Mouse (Mus musculus) activated CD4-positive, CD25-positive, alpha-beta regulatory T cell, adult 4 months (primary cell): ENCODE results near the gene Cstl1. TPM values are rescaled to one million over a fixed set of nuclear protein-coding genes. Genes with fewer than 3 reads are reported as not detected.

Experiments
- polyA plus RNA-seq, 2 experiments: library from polyadenylated mRNA; unstranded; fragments of 100-300 nt; shearing (Covaris generic); gene quantifications; one replicate each; pipeline ENCODE4 v1.2.1; 2017

The Cstl1 gene
- polyA plus RNA-seq, 2 experiments from 2014 or later, result not detected

Other genes with a start within 250 kb of the Cstl1 start
- gene Nxt1, start 77.8 kb upstream of the Cstl1 start, polyA plus RNA-seq, result 10 to 100 TPM; 55.2 to 64.6 TPM
- 10 to 100 TPM; 11.1 to 12.3 TPM for gene Gzf1, start 69.3 kb upstream of the Cstl1 start, polyA plus RNA-seq
- gene Napb, start 17.9 kb upstream of the Cstl1 start, polyA plus RNA-seq, result 1 to 10 TPM in 1 of 2 experiments, under 1 TPM in 1; 0.45 to 1.6 TPM
- gene Cst11, start 21.1 kb downstream of the Cstl1 start, polyA plus RNA-seq, result not detected
- gene 8030411F24Rik, start 31.7 kb downstream of the Cstl1 start, polyA plus RNA-seq, result not detected
- gene Cst12, start 39.0 kb downstream of the Cstl1 start, polyA plus RNA-seq, result not detected
- not detected for gene Cst8, start 48.4 kb downstream of the Cstl1 start, polyA plus RNA-seq
- gene Cst13, start 69.7 kb downstream of the Cstl1 start, polyA plus RNA-seq, result not detected
- gene Cst9, start 84.8 kb downstream of the Cstl1 start, polyA plus RNA-seq, result not detected
- gene 9230104L09Rik, start 114.7 kb downstream of the Cstl1 start, polyA plus RNA-seq, result not detected
- gene Cst3, start 125.3 kb downstream of the Cstl1 start, polyA plus RNA-seq, result 100 to 1,000 TPM; 167 to 192 TPM